Comparison of ENCODE assay signal across 23 mouse cellular contexts in genomic region chr1:87811391-87811790, GRCm38 (mm10). TPM values are rescaled to one million over a fixed set of nuclear protein-coding genes. Genes with fewer than 3 reads are reported as not detected.
DNase-seq lines count a peak whose midpoint lies in the region; ATAC-seq and TF ChIP-seq lines count a peak whose summit lies in the region.
"Had no signal": no experiment of that assay in that cellular context is flagged by ENCODE, and none has a peak within 500 bp of the region (broad histone marks: within the 10 kb centered on the region; RNA-seq: fewer than 3 reads in every experiment).

No protein-coding gene starts in this region.

- H3K9me3 ChIP-seq in CH12.LX (replicated peaks; ENCODE audit: low read length) = no peaks in the 10 kb centered on the region
- no peaks in the 10 kb centered on the region for H3K9me3 ChIP-seq in heart, embryonic 11.5 days (replicated peaks; ENCODE audit: control insufficient read depth, low read length)
- H3K9me3 ChIP-seq: embryonic facial prominence, embryonic 15.5 days; forebrain, embryonic 10.5 days; intestine, embryonic 15.5 days had no signal

- no peak overlapping the region for H3K9ac ChIP-seq in CH12.LX (ENCODE audit: insufficient read depth, low read depth)
- H3K9ac ChIP-seq in heart, embryonic 11.5 days (ENCODE audit: low read depth, low read length) = no peak overlapping the region
- H3K9ac ChIP-seq: embryonic facial prominence, embryonic 15.5 days; hindbrain, embryonic 12.5 days; intestine, embryonic 15.5 days had no signal

- no peaks in the 10 kb centered on the region for H3K36me3 ChIP-seq in CH12.LX (replicated peaks in 1 of 2; ENCODE audit: control insufficient read depth in 1 of 2, insufficient read depth in 1 of 2, low read length in 1 of 2)
- no peaks in the 10 kb centered on the region for H3K36me3 ChIP-seq in heart, embryonic 11.5 days (ENCODE audit: control insufficient read depth, insufficient read depth, low read length)
- H3K36me3 ChIP-seq: embryonic facial prominence, embryonic 15.5 days; forebrain, embryonic 10.5 days; hindbrain, embryonic 12.5 days; intestine, embryonic 15.5 days had no signal

- in situ Hi-C loops in CH12.LX (cut with MboI; ENCODE audit: low pct_ligation_motif_present, low pct_unique_long_range_greater_than_20kb, low sequenced_read_pairs) = no loop called here

- TF ChIP-seq RAD21 in CH12.LX (IDR thresholded peaks at IDR 0.05; ENCODE audit: low read depth, low read length) = no peak

- no peak for TF ChIP-seq EP300 in CH12.LX (IDR thresholded peaks at IDR 0.05; ENCODE audit: low read length)

- H3K4me2 ChIP-seq in CH12.LX (ENCODE audit: insufficient read depth, low read depth, poor library complexity, severe bottlenecking) = peak overlapping the region; percentile 40
- no peak overlapping the region for H3K4me2 ChIP-seq in heart, embryonic 11.5 days
- H3K4me2 ChIP-seq: embryonic facial prominence, embryonic 15.5 days; hindbrain, embryonic 12.5 days; intestine, embryonic 15.5 days had no signal

- 44% methylated on average over 7 of the region's 7 CpGs for WGBS in olfactory bulb, adult 2 months
- 83% methylated on average over 7 of the region's 7 CpGs for WGBS in heart, embryonic 11.5 days (ENCODE audit: insufficient replicate concordance)

- no peak for TF ChIP-seq CTCF in layer of hippocampus, adult 2 months (conservative IDR thresholded peaks at IDR 0.05)
- TF ChIP-seq CTCF in CH12.LX (conservative IDR thresholded peaks at IDR 0.05 in 1 of 2, IDR thresholded peaks at IDR 0.05 in 1 of 2; ENCODE audit: low read depth in 2 of 2, low read length in 2 of 2) = no peak
- TF ChIP-seq CTCF in olfactory bulb, adult 2 months (IDR thresholded peaks at IDR 0.05; ENCODE audit: insufficient read depth, low read depth, low read length) = no peak

- H3K4me3 ChIP-seq in layer of hippocampus, adult 2 months = no peak overlapping the region
- no peak overlapping the region for H3K4me3 ChIP-seq in CH12.LX (replicated peaks in 1 of 3; ENCODE audit: low read depth in 2 of 3, low read length in 2 of 3, poor library complexity in 1 of 3)
- no peak overlapping the region for H3K4me3 ChIP-seq in olfactory bulb, adult 2 months (ENCODE audit: insufficient read depth, low read depth, low read length)
- no peak overlapping the region for H3K4me3 ChIP-seq in heart, embryonic 11.5 days (ENCODE audit: low read depth, low read length)
- H3K4me3 ChIP-seq: embryonic facial prominence, embryonic 15.5 days; erythroblast, embryonic 14.5 days; forebrain, embryonic 10.5 days; gastrocnemius, adult 2 months; hindbrain, embryonic 12.5 days; intestine, embryonic 15.5 days had no signal

- no peaks in the 10 kb centered on the region for H3K27me3 ChIP-seq in CH12.LX (replicated peaks)
- no peaks in the 10 kb centered on the region; the same call in 1 of the 2 replicates for H3K27me3 ChIP-seq in heart, embryonic 11.5 days (ENCODE audit: control insufficient read depth, insufficient read depth, low read length)
- H3K27me3 ChIP-seq: embryonic facial prominence, embryonic 15.5 days; hindbrain, embryonic 12.5 days; intestine, embryonic 15.5 days had no signal

- DNase-seq in layer of hippocampus, adult 2 months (ENCODE audit: low spot score in 2 of 2) = no peak
- DNase-seq in layer of hippocampus, adult 18-20 months (ENCODE audit: low spot score in 2 of 2) = no peak
- DNase-seq in CH12.LX (ENCODE audit: extremely low read depth) = no peak
- DNase-seq in induced T-regulatory cell, adult 2 months (ENCODE audit: low read depth) = peak; percentile 62
- DNase-seq in yolk sac, embryonic 10.5 days (ENCODE audit: low spot score) = no peak
- no peak for DNase-seq in kidney, postnatal 4 days
- DNase-seq: adrenal gland, postnatal 14 days; cerebellum, adult 2 months; cerebellum, postnatal 10 days; embryo, embryonic 11 days; gastrocnemius, adult 2 months; gastrocnemius, postnatal 25 days; heart, postnatal 10 days; heart, postnatal 4 days had no signal

- no peaks in the 10 kb centered on the region for H3K79me2 ChIP-seq in CH12.LX (replicated peaks; ENCODE audit: control insufficient read depth, extremely low read depth, insufficient read depth, poor library complexity, severe bottlenecking)

- peaks cover 3 to 13% of the 10 kb centered on the region in 2 experiments; a peak in 3 of 4 replicates for H3K4me1 ChIP-seq in CH12.LX (ENCODE audit: control insufficient read depth in 1 of 2, insufficient read depth in 2 of 2)
- H3K4me1 ChIP-seq in olfactory bulb, adult 2 months (ENCODE audit: control insufficient read depth, insufficient read depth, low read length) = peaks cover 26% of the 10 kb centered on the region
- no peaks in the 10 kb centered on the region for H3K4me1 ChIP-seq in heart, embryonic 11.5 days (ENCODE audit: control insufficient read depth, insufficient read depth, low read length)
- H3K4me1 ChIP-seq: forebrain, embryonic 10.5 days; hindbrain, embryonic 12.5 days; intestine, embryonic 15.5 days had no signal

- no peak for ATAC-seq in heart, embryonic 11.5 days (replicated peaks; ENCODE audit: insufficient number of reproducible peaks, low FRiP score, low TSS enrichment)
- ATAC-seq: forebrain, embryonic 14.5 days; hindbrain, embryonic 16.5 days; intestine, embryonic 15.5 days had no signal

- dilution Hi-C loops in CH12.LX (cut with MboI; ENCODE audit: extremely low pct_ligation_motif_present, extremely low pct_unique_long_range_greater_than_20kb, low sequenced_read_pairs) = no loop called here

- H3K27ac ChIP-seq in layer of hippocampus, adult 2 months = peak overlapping the region; percentile 95
- H3K27ac ChIP-seq in CH12.LX (ENCODE audit: insufficient read depth, low read depth) = no peak overlapping the region
- peak overlapping the region; percentile 4; the same call in 1 of the 2 replicates for H3K27ac ChIP-seq in olfactory bulb, adult 2 months (ENCODE audit: insufficient read depth, low read depth, low read length)
- H3K27ac ChIP-seq in heart, embryonic 11.5 days (ENCODE audit: low read depth, low read length) = no peak overlapping the region
- H3K27ac ChIP-seq: embryonic facial prominence, embryonic 15.5 days; forebrain, embryonic 10.5 days; gastrocnemius, adult 2 months; hindbrain, embryonic 12.5 days; intestine, embryonic 15.5 days had no signal

- no peak for TF ChIP-seq POLR2A in CH12.LX (IDR thresholded peaks at IDR 0.05; ENCODE audit: low read depth, low read length)
- TF ChIP-seq POLR2A in olfactory bulb, adult 2 months (IDR thresholded peaks at IDR 0.05; ENCODE audit: insufficient read depth, low read depth, low read length) = no peak

TF ChIP-seq in CH12.LX, 34 proteins besides CTCF, POLR2A, EP300 and RAD21:
- no peak for TF ChIP-seq GABPA (IDR thresholded peaks at IDR 0.05; ENCODE audit: insufficient replicate concordance, low read depth, low read length)
- TF ChIP-seq CHD2 (IDR thresholded peaks at IDR 0.05; ENCODE audit: low read length) = peak; percentile 41; the same call in 1 of the 2 replicates
- TF ChIP-seq IRF4 (IDR thresholded peaks at IDR 0.05; ENCODE audit: low read depth, low read length) = 0 out of 2 replicates have a peak, but pooled peaks have one; percentile 15
- peak; percentile 75; the same call in 1 of the 2 replicates for TF ChIP-seq MEF2A (IDR thresholded peaks at IDR 0.05; ENCODE audit: borderline replicate concordance, low read depth, low read length)

RNA-seq across cellular contexts. Expression of gene Sag, which starts 7.9 kb away (rescaled TPM):
- 1 to 10 TPM; 2.0 to 2.6 TPM for total RNA-seq in layer of hippocampus, adult 2 months (2021)
- 1 to 10 TPM; 1.9 to 2.1 TPM for total RNA-seq in layer of hippocampus, adult 18-20 months (2021)
- total RNA-seq in CH12.LX (2012; rRNA removed) (1.0 and 2.5 TPM in 2 replicates), CH12.LX (2014; rRNA removed) (0.19 TPM in 1 of 2 replicates, not detected in the other)
- polyA plus RNA-seq in CH12.LX (2012; ENCODE audit: insufficient read length, low read depth) = 0.45 and 2.0 TPM in 2 replicates
- polyA plus RNA-seq in olfactory bulb, adult 2 months (2012; ENCODE audit: insufficient read depth, insufficient read length, low replicate concordance, missing spikeins) = not detected in 2 replicates
- polyA plus RNA-seq in heart, embryonic 11.5 days (2014; fragmentation: Nextera tagmentation; extraction: Ambion mirVana) = 1.2 and 1.5 TPM in 2 replicates
- polyA plus RNA-seq: erythroblast, embryonic 14.5 days had no signal

RNA-seq across cellular contexts. Expression of gene Dgkd, which starts 41.7 kb away (rescaled TPM):
- total RNA-seq in layer of hippocampus, adult 2 months (2021) = 100 to 1,000 TPM; 103 to 117 TPM
- total RNA-seq in layer of hippocampus, adult 18-20 months (2021) = 100 to 1,000 TPM in 1 of 2 experiments, 10 to 100 TPM in 1; 92.0 to 100 TPM
- total RNA-seq in CH12.LX (2012; rRNA removed) (73.4 and 89.9 TPM in 2 replicates), CH12.LX (2014; rRNA removed) (57.5 and 58.0 TPM in 2 replicates)
- polyA plus RNA-seq in CH12.LX (2012; ENCODE audit: insufficient read length, low read depth) = 73.8 and 77.3 TPM in 2 replicates
- 128 and 379 TPM in 2 replicates for polyA plus RNA-seq in olfactory bulb, adult 2 months (2012; ENCODE audit: insufficient read depth, insufficient read length, low replicate concordance, missing spikeins)
- 22.2 and 24.2 TPM in 2 replicates for polyA plus RNA-seq in heart, embryonic 11.5 days (2014; fragmentation: Nextera tagmentation; extraction: Ambion mirVana)

RNA-seq across cellular contexts. Expression of gene Atg16l1, which starts 55.7 kb away (rescaled TPM):
- total RNA-seq in layer of hippocampus, adult 2 months (2021) = 10 to 100 TPM; 66.2 to 71.9 TPM
- total RNA-seq in layer of hippocampus, adult 18-20 months (2021) = 10 to 100 TPM; 61.1 to 64.7 TPM
- 19.9 and 22.9 TPM in 2 replicates for total RNA-seq in CH12.LX (2012; rRNA removed)
- total RNA-seq in CH12.LX (2014; rRNA removed) = 19.9 and 23.6 TPM in 2 replicates
- polyA plus RNA-seq in CH12.LX (2012; ENCODE audit: insufficient read length, low read depth) = 20.6 and 21.6 TPM in 2 replicates
- polyA plus RNA-seq in olfactory bulb, adult 2 months (2012; ENCODE audit: insufficient read depth, insufficient read length, low replicate concordance, missing spikeins) = not detected in 2 replicates
- polyA plus RNA-seq in heart, embryonic 11.5 days (2014; fragmentation: Nextera tagmentation; extraction: Ambion mirVana) = 25.1 and 30.5 TPM in 2 replicates

Comparison
In these comparisons a context has a peak if more than half of its experiments do, and no peak if none do; other contexts are left out.
1. H3K27ac ChIP-seq: peak in layer of hippocampus, adult 2 months (single experiment) and olfactory bulb, adult 2 months (single experiment); none in CH12.LX (single experiment) and heart, embryonic 11.5 days (single experiment).